Mouse (Mus musculus): ENCODE measurements around the gene Gm9970.
"Not testable (repeated sequence)": the region's sequence is repeated elsewhere in the genome, so short reads cannot be mapped to it uniquely, and the experiment has no call there.

Gene Gm9970

GRCm38 (mm10) chr5:31222696-31223095 lies 18.3 kb downstream of the Gm9970 start:
- no peak for DNase-seq (ENCODE audit: low spot score)

GRCm38 (mm10) chr5:31221304-31221945 lies 19.6 kb downstream of the Gm9970 start:
- DNase-seq (ENCODE audit: low spot score), result peak; percentile 75

- peak; percentile 95 for DNase-seq (ENCODE audit: low spot score)
Observed at GRCm38 (mm10) chr5:31220448-31221303, 20.4 kb downstream of the Gm9970 start, which contains the start of gene Ppm1g. Gene Ppm1g, minus strand, starts transcription at chr5:31220687.

GRCm38 (mm10) chr5:31219911-31220447 lies 21.1 kb downstream of the Gm9970 start:
- peak; percentile 50 for DNase-seq (ENCODE audit: low spot score)

- DNase-seq (ENCODE audit: low spot score), result no peak
Observed at GRCm38 (mm10) chr5:31219474-31219873, 21.6 kb downstream of the Gm9970 start.

GRCm38 (mm10) chr5:31219070-31219469 lies 22.0 kb downstream of the Gm9970 start:
- DNase-seq (ENCODE audit: low spot score), result peak; percentile 75

- peak; percentile 76 for DNase-seq (ENCODE audit: low spot score)
Observed at GRCm38 (mm10) chr5:31218294-31218693, 22.7 kb downstream of the Gm9970 start.

- not testable (repeated sequence) for DNase-seq (ENCODE audit: low spot score)
Observed at GRCm38 (mm10) chr5:31216554-31216953, 24.5 kb downstream of the Gm9970 start.

- no peak for DNase-seq (ENCODE audit: low spot score)
Observed at GRCm38 (mm10) chr5:31204421-31204820, 36.6 kb downstream of the Gm9970 start.

GRCm38 (mm10) chr5:31203866-31204265 lies 37.2 kb downstream of the Gm9970 start:
- no peak for DNase-seq (ENCODE audit: low spot score)

- no peak for DNase-seq (ENCODE audit: low spot score)
Observed at GRCm38 (mm10) chr5:31202933-31203332, 38.1 kb downstream of the Gm9970 start.

GRCm38 (mm10) chr5:31201742-31202590 lies 39.1 kb downstream of the Gm9970 start, which contains the start of gene Zfp513:
Gene Zfp513, minus strand, starts transcription at chr5:31202303.
- DNase-seq (ENCODE audit: low spot score), result peak; percentile 96

GRCm38 (mm10) chr5:31201042-31201741 lies 39.8 kb downstream of the Gm9970 start:
- no peak for DNase-seq (ENCODE audit: low spot score)

GRCm38 (mm10) chr5:31200327-31200768 lies 40.7 kb downstream of the Gm9970 start:
- DNase-seq (ENCODE audit: low spot score), result no peak

- no peak for DNase-seq (ENCODE audit: low spot score)
Observed at GRCm38 (mm10) chr5:31199893-31200292, 41.1 kb downstream of the Gm9970 start.

GRCm38 (mm10) chr5:31199321-31199892 lies 41.6 kb downstream of the Gm9970 start:
- no peak for DNase-seq (ENCODE audit: low spot score)

- DNase-seq (ENCODE audit: low spot score), result no peak
Observed at GRCm38 (mm10) chr5:31198616-31199320, 42.3 kb downstream of the Gm9970 start.

GRCm38 (mm10) chr5:31198170-31198569 lies 42.9 kb downstream of the Gm9970 start:
- DNase-seq (ENCODE audit: low spot score), result no peak

GRCm38 (mm10) chr5:31197072-31197471 lies 44.0 kb downstream of the Gm9970 start:
- no peak for DNase-seq (ENCODE audit: low spot score)

GRCm38 (mm10) chr5:31196207-31196606 lies 44.8 kb downstream of the Gm9970 start:
- DNase-seq (ENCODE audit: low spot score), result no peak

All from c-Kit-positive CD71-positive TER-119-positive erythroid progenitor cells, embryonic 14.5 days (primary cell).